Mouse (Mus musculus): Measurements from ENCODE around the gene 4833439L19Rik. TPM values are rescaled to one million over a fixed set of nuclear protein-coding genes. Genes with fewer than 3 reads are reported as not detected.
"Not testable (repeated sequence)": the region's sequence is repeated elsewhere in the genome, so short reads cannot be mapped to it uniquely, and the experiment has no call there.

4833439L19Rik gene
- polyA plus RNA-seq (2012; rRNA removed) (22.2 TPM in 2 replicates), polyA plus RNA-seq (2014; fragmentation: Nextera tagmentation; extraction: Ambion mirVana) (36.1 and 45.1 TPM in 2 replicates)

GRCm38 (mm10) chr13:54565201-54565581 lies at the start of gene 4833439L19Rik:
Gene 4833439L19Rik, minus strand, starts transcription at chr13:54565435.
- H3K27me3 ChIP-seq (ENCODE audit: control insufficient read depth, insufficient read depth, low read length) = no peaks in the 10 kb centered on the region
- WGBS (ENCODE audit: insufficient replicate concordance) = under 1% methylated on average over 27 of the region's 27 CpGs
- no peak for TF ChIP-seq CTCF (IDR thresholded peaks at IDR 0.05; ENCODE audit: low read depth)
- 0 out of 2 replicates have a peak, but pooled peaks have one; percentile 18 for TF ChIP-seq EP300 (IDR thresholded peaks at IDR 0.05; ENCODE audit: low read depth)
- peaks cover 9 to 18% of the 10 kb centered on the region in 2 experiments for H3K4me1 ChIP-seq (replicated peaks; ENCODE audit: control insufficient read depth in 2 of 2, insufficient read depth in 2 of 2, low read length in 1 of 2)
- H3K36me3 ChIP-seq (replicated peaks; ENCODE audit: control insufficient read depth, insufficient read depth, low read depth) = no peaks in the 10 kb centered on the region; the same call in 1 of the 2 replicates
- ATAC-seq (ENCODE audit: insufficient read depth) (peak; percentile 95), DNase-seq (ENCODE audit: low read depth in 3 of 3, low spot score in 3 of 3) (peak; percentile 85 to 89 (median 85))
- no peaks in the 10 kb centered on the region for H3K9me3 ChIP-seq (ENCODE audit: control insufficient read depth, low read length)
- H3K4me2 ChIP-seq (ENCODE audit: low read depth) = peak within 1 kb of the TSS; percentile 83
- peak within 1 kb of the TSS; percentile 86 to 94 for H3K4me3 ChIP-seq (ENCODE audit: insufficient read depth in 1 of 2, low read depth in 2 of 2, low read length in 2 of 2)
- H3K9ac ChIP-seq (replicated peaks) = peak within 1 kb of the TSS; percentile 94
- H3K27ac ChIP-seq = peak within 1 kb of the TSS; percentile 59

- peak; percentile 52 for TF ChIP-seq CTCF (IDR thresholded peaks at IDR 0.05; ENCODE audit: low read depth)
- not testable (repeated sequence) for DNase-seq (ENCODE audit: low read depth in 3 of 3, low spot score in 3 of 3); H3K9ac ChIP-seq (replicated peaks); H3K4me2 ChIP-seq (ENCODE audit: low read depth); H3K27me3 ChIP-seq (ENCODE audit: control insufficient read depth, insufficient read depth, low read length); H3K9me3 ChIP-seq (ENCODE audit: control insufficient read depth, low read length); H3K4me3 ChIP-seq (ENCODE audit: insufficient read depth in 1 of 2, low read depth in 2 of 2, low read length in 2 of 2); ATAC-seq (ENCODE audit: insufficient read depth); H3K27ac ChIP-seq; H3K36me3 ChIP-seq (replicated peaks; ENCODE audit: control insufficient read depth, insufficient read depth, low read depth)
- peaks cover 21 to 27% of the 10 kb centered on the region in 2 experiments for H3K4me1 ChIP-seq (replicated peaks; ENCODE audit: control insufficient read depth in 2 of 2, insufficient read depth in 2 of 2, low read length in 1 of 2)
- WGBS (ENCODE audit: insufficient replicate concordance) = 68% methylated on average over 8 of the region's 8 CpGs
These were observed 47.9 kb upstream of the 4833439L19Rik start for GRCm38 (mm10) chr13:54613141-54613540.

GRCm38 (mm10) chr13:54610972-54611754 lies 45.9 kb upstream of the 4833439L19Rik start, which contains the start of gene Cltb:
Gene Cltb, minus strand, starts transcription at chr13:54611344.
- H3K9me3 ChIP-seq (ENCODE audit: control insufficient read depth, low read length) = no peaks in the 10 kb centered on the region
- H3K4me3 ChIP-seq (ENCODE audit: insufficient read depth in 1 of 2, low read depth in 2 of 2, low read length in 2 of 2) = peak within 1 kb of the TSS; percentile 68 to 79
- DNase-seq (ENCODE audit: low read depth in 3 of 3, low spot score in 3 of 3) (peak in 2 of 3 experiments; percentile 54 to 56), ATAC-seq (ENCODE audit: insufficient read depth) (peak; percentile 76)
- H3K9ac ChIP-seq (replicated peaks) = peak within 1 kb of the TSS; percentile 93
- peak within 1 kb of the TSS; percentile 60 for H3K27ac ChIP-seq
- H3K4me2 ChIP-seq (ENCODE audit: low read depth) = peak within 1 kb of the TSS; percentile 94
- TF ChIP-seq CTCF (IDR thresholded peaks at IDR 0.05; ENCODE audit: low read depth) = no peak
- TF ChIP-seq EP300 (IDR thresholded peaks at IDR 0.05; ENCODE audit: low read depth) = no peak
- H3K4me1 ChIP-seq (replicated peaks; ENCODE audit: control insufficient read depth in 2 of 2, insufficient read depth in 2 of 2, low read length in 1 of 2) = peaks cover 35 to 39% of the 10 kb centered on the region in 2 experiments
- no peaks in the 10 kb centered on the region for H3K27me3 ChIP-seq (ENCODE audit: control insufficient read depth, insufficient read depth, low read length)
- H3K36me3 ChIP-seq (replicated peaks; ENCODE audit: control insufficient read depth, insufficient read depth, low read depth) = no peaks in the 10 kb centered on the region; the same call in 1 of the 2 replicates
- under 1% methylated on average over 66 of the region's 66 CpGs for WGBS (ENCODE audit: insufficient replicate concordance)

GRCm38 (mm10) chr13:54610613-54610971 lies 45.4 kb upstream of the 4833439L19Rik start:
- Histone ChIP-seq H3K4me2 (ENCODE audit: low read depth) (peak overlapping the region; percentile 94), H3K27ac (peak overlapping the region; percentile 60), H3K4me1 (replicated peaks; ENCODE audit: control insufficient read depth in 2 of 2, insufficient read depth in 2 of 2, low read length in 1 of 2) (peaks cover 35 to 39% of the 10 kb centered on the region in 2 experiments), H3K9me3 (ENCODE audit: control insufficient read depth, low read length) (no peaks in the 10 kb centered on the region), H3K27me3 (ENCODE audit: control insufficient read depth, insufficient read depth, low read length) (no peaks in the 10 kb centered on the region), H3K9ac (replicated peaks) (peak overlapping the region; percentile 93), H3K4me3 (ENCODE audit: insufficient read depth in 1 of 2, low read depth in 2 of 2, low read length in 2 of 2) (peak overlapping the region; percentile 68 to 79), H3K36me3 (replicated peaks; ENCODE audit: control insufficient read depth, insufficient read depth, low read depth) (no peaks in the 10 kb centered on the region; the same call in 1 of the 2 replicates)
- ATAC-seq (ENCODE audit: insufficient read depth) = peak; percentile 29
- DNase-seq (ENCODE audit: low read depth in 3 of 3, low spot score in 3 of 3) = no peak
- 18% methylated on average over 13 of the region's 13 CpGs for WGBS (ENCODE audit: insufficient replicate concordance)
- TF ChIP-seq CTCF (IDR thresholded peaks at IDR 0.05; ENCODE audit: low read depth) = peak; percentile 45
- TF ChIP-seq EP300 (IDR thresholded peaks at IDR 0.05; ENCODE audit: low read depth) = no peak

GRCm38 (mm10) chr13:54609301-54609700 lies 44.1 kb upstream of the 4833439L19Rik start:
- Histone ChIP-seq H3K27me3 (ENCODE audit: control insufficient read depth, insufficient read depth, low read length) (no peaks in the 10 kb centered on the region), H3K9ac (replicated peaks) (peak overlapping the region; percentile 57), H3K4me2 (ENCODE audit: low read depth) (peak overlapping the region; percentile 94), H3K4me1 (replicated peaks; ENCODE audit: control insufficient read depth in 2 of 2, insufficient read depth in 2 of 2, low read length in 1 of 2) (peaks cover 35 to 39% of the 10 kb centered on the region in 2 experiments), H3K36me3 (replicated peaks; ENCODE audit: control insufficient read depth, insufficient read depth, low read depth) (no peaks in the 10 kb centered on the region; the same call in 1 of the 2 replicates), H3K9me3 (ENCODE audit: control insufficient read depth, low read length) (no peaks in the 10 kb centered on the region), H3K4me3 (ENCODE audit: insufficient read depth in 1 of 2, low read depth in 2 of 2, low read length in 2 of 2) (peak overlapping the region; percentile 26 to 79; a peak in 3 of 4 replicates), H3K27ac (peak overlapping the region; percentile 26)
- ATAC-seq (ENCODE audit: insufficient read depth) (no peak), DNase-seq (ENCODE audit: low read depth in 3 of 3, low spot score in 3 of 3) (no peak)
- WGBS (ENCODE audit: insufficient replicate concordance) = 29% methylated on average over 1 of the region's 1 CpGs
- TF ChIP-seq CTCF (IDR thresholded peaks at IDR 0.05; ENCODE audit: low read depth) (no peak), EP300 (IDR thresholded peaks at IDR 0.05; ENCODE audit: low read depth) (no peak)
